Mouse (Mus musculus): ENCODE results near the gene Cabp7. TPM values are rescaled to one million over a fixed set of nuclear protein-coding genes. Genes with fewer than 3 reads are reported as not detected.

Gene Cabp7
- polyA plus RNA-seq, 1 experiment from 2014 or later, result 0.79 TPM

DNA sequence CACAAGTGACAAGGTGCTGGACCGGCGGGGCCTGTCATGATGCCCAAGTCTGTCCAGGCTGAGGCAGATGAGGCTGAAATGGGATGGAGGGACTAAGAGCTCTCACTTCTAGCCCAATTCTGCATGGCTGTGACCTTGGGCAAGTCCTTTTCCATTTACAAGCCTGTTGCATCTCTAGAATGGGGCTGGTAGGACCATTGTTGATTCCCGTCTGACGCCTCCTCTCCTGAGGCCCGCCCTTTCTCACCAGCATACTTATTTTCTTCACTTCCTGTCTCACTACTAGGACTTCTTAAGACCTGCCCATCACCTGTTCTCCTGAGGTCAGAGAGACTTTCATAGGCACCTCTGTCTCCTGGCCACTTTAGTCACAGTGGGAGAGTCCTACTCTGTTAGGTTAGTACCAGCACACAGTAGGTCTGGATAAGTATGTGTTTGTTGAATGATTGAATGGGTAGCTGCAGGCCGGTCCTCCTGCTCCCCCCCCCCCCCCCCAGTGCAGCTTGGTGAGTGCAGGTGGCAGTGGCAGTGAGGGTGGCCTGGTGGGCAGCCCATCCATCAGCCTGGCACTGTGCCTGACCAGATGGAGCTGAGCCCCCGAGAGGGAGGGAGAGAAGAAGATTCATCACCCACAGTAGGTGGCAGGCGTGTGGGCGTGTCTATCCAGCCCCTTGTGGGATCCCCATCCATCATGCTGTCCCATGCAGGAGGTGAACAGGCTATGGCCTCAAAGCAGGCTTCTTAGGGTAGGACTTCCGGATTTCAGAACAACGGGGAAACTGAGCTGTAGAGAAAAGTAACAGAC is 10.6 kb upstream of the Cabp7 start:
- Histone ChIP-seq H3K27ac (ENCODE audit: low read depth, low read length) (no peak overlapping the region), H3K4me1 (replicated peaks; ENCODE audit: control insufficient read depth, insufficient read depth, low read length) (peaks cover 10% of the 10 kb centered on the region), H3K27me3 (ENCODE audit: control insufficient read depth, insufficient read depth, low read length) (no peaks in the 10 kb centered on the region), H3K9me3 (ENCODE audit: control insufficient read depth, low read length) (peaks cover 4% of the 10 kb centered on the region; the same call in 1 of the 2 replicates), H3K9ac (ENCODE audit: low read length) (no peak overlapping the region), H3K4me3 (ENCODE audit: low read depth, low read length) (no peak overlapping the region), H3K36me3 (ENCODE audit: control insufficient read depth, insufficient read depth, low read length) (no peaks in the 10 kb centered on the region), H3K4me2 (ENCODE audit: low read depth, low read length, severe bottlenecking) (no peak overlapping the region)
- ATAC-seq (replicated peaks; ENCODE audit: low FRiP score) (no peak), DNase-seq (ENCODE audit: low spot score) (no peak)
- WGBS, result 81% methylated on average over 11 of the region's 11 CpGs

DNA sequence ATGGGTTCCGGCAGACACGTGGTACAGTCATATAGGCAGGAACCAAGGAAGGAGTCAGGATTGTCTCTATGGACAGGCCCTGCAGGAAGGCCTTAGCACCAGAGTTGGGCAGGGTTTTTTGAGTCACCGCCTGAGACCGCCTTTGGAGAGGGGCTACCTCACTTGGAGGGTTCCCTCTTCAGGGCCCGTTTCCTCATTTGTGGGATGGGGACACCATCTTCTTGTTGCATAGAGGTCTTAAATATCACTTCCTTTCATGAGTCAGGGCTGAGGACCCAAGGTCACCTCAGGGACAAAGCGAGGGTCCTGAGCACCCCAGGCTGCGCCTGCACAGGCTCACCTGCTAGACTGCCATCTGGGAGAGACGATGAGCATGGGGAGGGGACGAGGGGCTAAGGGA is 9.9 kb upstream of the Cabp7 start:
- ATAC-seq (replicated peaks; ENCODE audit: low FRiP score) (no peak), DNase-seq (ENCODE audit: low spot score) (no peak)
- Histone ChIP-seq H3K4me2 (ENCODE audit: low read depth, low read length, severe bottlenecking) (no peak overlapping the region), H3K27me3 (ENCODE audit: control insufficient read depth, insufficient read depth, low read length) (no peaks in the 10 kb centered on the region), H3K4me1 (replicated peaks; ENCODE audit: control insufficient read depth, insufficient read depth, low read length) (peaks cover 8% of the 10 kb centered on the region), H3K27ac (ENCODE audit: low read depth, low read length) (no peak overlapping the region), H3K9ac (ENCODE audit: low read length) (no peak overlapping the region), H3K4me3 (ENCODE audit: low read depth, low read length) (no peak overlapping the region), H3K36me3 (ENCODE audit: control insufficient read depth, insufficient read depth, low read length) (no peaks in the 10 kb centered on the region), H3K9me3 (ENCODE audit: control insufficient read depth, low read length) (peaks cover 4% of the 10 kb centered on the region; the same call in 1 of the 2 replicates)
- WGBS, result 86% methylated on average over 9 of the region's 9 CpGs

DNA sequence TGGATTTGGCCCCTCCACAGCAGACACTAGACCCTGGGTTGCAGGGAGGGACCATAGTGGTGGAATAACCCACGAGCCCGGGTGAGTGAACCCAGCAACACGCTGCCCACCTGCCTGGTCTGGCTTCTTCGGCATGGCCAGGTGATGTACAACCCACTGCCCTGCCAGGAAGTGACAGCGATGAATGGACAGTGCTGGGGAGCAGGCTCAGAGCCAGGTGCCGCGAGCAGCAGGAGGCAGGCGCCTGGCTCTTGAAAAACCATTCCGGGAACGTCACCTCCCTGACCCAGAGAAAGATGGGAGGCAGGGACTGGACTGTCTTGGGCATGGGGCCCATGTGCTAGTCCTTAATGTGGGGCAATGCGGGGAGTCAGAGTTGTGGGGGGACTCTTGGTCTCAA is 8.3 kb upstream of the Cabp7 start:
- peaks cover 4% of the 10 kb centered on the region; the same call in 1 of the 2 replicates for H3K9me3 ChIP-seq (ENCODE audit: control insufficient read depth, low read length)
- no peak overlapping the region for H3K9ac ChIP-seq (ENCODE audit: low read length)
- H3K27ac ChIP-seq (ENCODE audit: low read depth, low read length), result no peak overlapping the region
- WGBS, result 80% methylated on average over 11 of the region's 11 CpGs
- H3K4me3 ChIP-seq (ENCODE audit: low read depth, low read length), result no peak overlapping the region
- ATAC-seq (replicated peaks; ENCODE audit: low FRiP score), result no peak
- H3K27me3 ChIP-seq (ENCODE audit: control insufficient read depth, insufficient read depth, low read length), result peaks cover 6% of the 10 kb centered on the region
- H3K36me3 ChIP-seq (ENCODE audit: control insufficient read depth, insufficient read depth, low read length), result no peaks in the 10 kb centered on the region
- DNase-seq (ENCODE audit: low spot score), result no peak
- no peak overlapping the region for H3K4me2 ChIP-seq (ENCODE audit: low read depth, low read length, severe bottlenecking)
- H3K4me1 ChIP-seq (replicated peaks; ENCODE audit: control insufficient read depth, insufficient read depth, low read length), result peaks cover 8% of the 10 kb centered on the region

DNA sequence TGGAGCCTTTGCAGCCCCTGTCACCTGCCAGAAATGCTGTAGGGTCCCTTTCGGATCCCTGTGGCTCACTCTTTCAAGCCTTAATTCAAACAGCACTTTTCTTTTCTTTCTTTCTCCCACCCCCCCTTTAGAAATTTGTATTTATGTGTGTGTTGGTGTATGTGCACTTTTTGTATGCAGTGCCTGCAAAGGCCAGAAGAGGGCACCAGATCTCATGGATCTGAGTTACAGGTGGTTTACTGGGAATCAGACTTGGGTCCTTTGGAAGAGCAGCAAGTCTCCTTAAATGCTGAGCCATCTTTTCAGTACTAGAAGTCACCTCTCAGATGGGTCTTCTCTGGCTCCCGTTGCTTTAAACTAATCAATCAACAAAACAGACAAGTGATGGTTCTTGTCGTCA is 7.5 kb upstream of the Cabp7 start:
- H3K4me1 ChIP-seq (replicated peaks; ENCODE audit: control insufficient read depth, insufficient read depth, low read length), result peaks cover 8% of the 10 kb centered on the region
- 94% methylated on average over 3 of the region's 3 CpGs for WGBS
- no peak overlapping the region for H3K4me2 ChIP-seq (ENCODE audit: low read depth, low read length, severe bottlenecking)
- H3K4me3 ChIP-seq (ENCODE audit: low read depth, low read length), result no peak overlapping the region
- H3K9me3 ChIP-seq (ENCODE audit: control insufficient read depth, low read length), result peaks cover 4% of the 10 kb centered on the region; the same call in 1 of the 2 replicates
- H3K9ac ChIP-seq (ENCODE audit: low read length), result no peak overlapping the region
- peaks cover 14% of the 10 kb centered on the region for H3K27me3 ChIP-seq (ENCODE audit: control insufficient read depth, insufficient read depth, low read length)
- DNase-seq (ENCODE audit: low spot score), result no peak
- H3K27ac ChIP-seq (ENCODE audit: low read depth, low read length), result no peak overlapping the region
- no peaks in the 10 kb centered on the region for H3K36me3 ChIP-seq (ENCODE audit: control insufficient read depth, insufficient read depth, low read length)
- ATAC-seq (replicated peaks; ENCODE audit: low FRiP score), result no peak

DNA sequence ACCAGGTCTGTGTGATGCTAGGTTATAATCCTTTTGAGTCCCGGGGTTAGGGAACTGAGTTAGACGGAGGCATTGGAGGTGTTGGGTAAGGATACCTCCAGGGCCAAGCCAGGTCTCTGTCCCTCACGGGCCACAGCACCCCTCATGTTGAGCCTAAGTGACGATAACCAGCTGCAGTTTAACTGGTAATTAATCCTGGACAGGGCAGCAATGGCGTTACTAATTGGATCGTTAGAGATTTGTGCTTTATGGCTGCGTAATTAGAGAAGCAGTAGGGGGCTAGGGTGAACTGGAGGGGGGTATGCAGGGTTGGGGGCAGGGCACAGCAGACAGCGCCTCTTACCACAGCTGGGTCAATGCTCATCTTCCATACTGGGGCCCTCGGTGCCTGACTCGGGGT is 6.3 kb upstream of the Cabp7 start:
- no peak overlapping the region for H3K4me3 ChIP-seq (ENCODE audit: low read depth, low read length)
- peaks cover 26% of the 10 kb centered on the region for H3K27me3 ChIP-seq (ENCODE audit: control insufficient read depth, insufficient read depth, low read length)
- no peak overlapping the region for H3K27ac ChIP-seq (ENCODE audit: low read depth, low read length)
- DNase-seq (ENCODE audit: low spot score), result no peak
- peaks cover 4% of the 10 kb centered on the region; the same call in 1 of the 2 replicates for H3K9me3 ChIP-seq (ENCODE audit: control insufficient read depth, low read length)
- peaks cover 8% of the 10 kb centered on the region for H3K4me1 ChIP-seq (replicated peaks; ENCODE audit: control insufficient read depth, insufficient read depth, low read length)
- H3K9ac ChIP-seq (ENCODE audit: low read length), result no peak overlapping the region
- WGBS, result 20% methylated on average over 10 of the region's 10 CpGs
- H3K36me3 ChIP-seq (ENCODE audit: control insufficient read depth, insufficient read depth, low read length), result no peaks in the 10 kb centered on the region
- no peak overlapping the region for H3K4me2 ChIP-seq (ENCODE audit: low read depth, low read length, severe bottlenecking)
- no peak; the same call in 1 of the 2 replicates for ATAC-seq (replicated peaks; ENCODE audit: low FRiP score)

DNA sequence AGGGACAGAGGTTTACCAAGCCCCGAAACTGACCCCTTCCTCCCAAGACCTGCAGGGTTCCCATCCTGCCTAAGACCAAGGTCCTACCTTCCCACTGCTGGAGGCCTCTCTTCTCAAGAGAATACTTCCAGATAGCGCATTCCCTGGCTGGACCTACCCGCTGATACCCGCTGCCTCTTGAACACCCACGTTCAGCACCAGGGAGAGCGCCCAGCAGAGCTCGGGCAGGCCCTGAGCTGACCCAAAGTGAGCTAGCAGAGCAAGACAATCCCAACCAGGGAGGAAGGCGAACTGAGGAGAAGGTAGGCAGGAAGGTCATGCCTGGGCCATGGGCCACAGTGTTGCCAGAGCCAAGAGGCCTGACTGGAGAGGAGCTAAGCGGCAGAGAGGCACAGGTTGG is 3.7 kb upstream of the Cabp7 start:
- Histone ChIP-seq H3K27me3 (ENCODE audit: control insufficient read depth, insufficient read depth, low read length) (peaks cover 51% of the 10 kb centered on the region), H3K4me3 (ENCODE audit: low read depth, low read length) (no peak overlapping the region), H3K9ac (ENCODE audit: low read length) (no peak overlapping the region), H3K36me3 (ENCODE audit: control insufficient read depth, insufficient read depth, low read length) (no peaks in the 10 kb centered on the region), H3K9me3 (ENCODE audit: control insufficient read depth, low read length) (peaks cover 4% of the 10 kb centered on the region; the same call in 1 of the 2 replicates), H3K27ac (ENCODE audit: low read depth, low read length) (no peak overlapping the region), H3K4me2 (ENCODE audit: low read depth, low read length, severe bottlenecking) (no peak overlapping the region), H3K4me1 (replicated peaks; ENCODE audit: control insufficient read depth, insufficient read depth, low read length) (peaks cover 19% of the 10 kb centered on the region)
- WGBS, result 4% methylated on average over 9 of the region's 9 CpGs
- DNase-seq (ENCODE audit: low spot score) (peak; percentile 81), ATAC-seq (replicated peaks; ENCODE audit: low FRiP score) (0 out of 2 replicates have a peak, but pooled peaks have one; percentile 7)

DNA sequence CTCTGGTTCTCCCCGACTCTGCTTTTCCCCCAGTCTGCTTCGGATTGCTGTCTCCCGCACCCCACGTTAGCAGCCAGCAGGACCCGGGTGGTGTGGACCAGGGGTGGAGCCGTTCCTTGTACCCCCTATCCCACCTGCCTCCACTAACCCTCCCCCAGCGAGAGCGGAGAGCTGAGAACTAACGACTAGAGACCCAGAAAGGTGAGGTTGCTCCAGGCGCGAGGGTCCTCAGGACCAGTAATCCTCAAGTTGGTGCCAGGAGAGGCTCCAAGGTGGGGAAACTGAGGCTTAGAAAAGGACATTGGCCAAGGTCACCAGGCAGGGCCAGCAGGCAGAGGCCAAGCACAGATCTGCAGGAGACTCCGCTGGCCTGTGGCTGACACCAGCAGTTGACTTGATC is 707 bp upstream of the Cabp7 start:
- H3K4me3 ChIP-seq (ENCODE audit: low read depth, low read length), result peak overlapping the region; percentile 52
- ATAC-seq (replicated peaks; ENCODE audit: low FRiP score) (no peak), DNase-seq (ENCODE audit: low spot score) (no peak)
- no peaks in the 10 kb centered on the region for H3K9me3 ChIP-seq (ENCODE audit: control insufficient read depth, low read length)
- peaks cover 12% of the 10 kb centered on the region for H3K4me1 ChIP-seq (replicated peaks; ENCODE audit: control insufficient read depth, insufficient read depth, low read length)
- H3K36me3 ChIP-seq (ENCODE audit: control insufficient read depth, insufficient read depth, low read length), result no peaks in the 10 kb centered on the region
- H3K27me3 ChIP-seq (ENCODE audit: control insufficient read depth, insufficient read depth, low read length), result peaks cover 63% of the 10 kb centered on the region
- no peak overlapping the region; the same call in 1 of the 2 replicates for H3K9ac ChIP-seq (ENCODE audit: low read length)
- no peak overlapping the region for H3K27ac ChIP-seq (ENCODE audit: low read depth, low read length)
- H3K4me2 ChIP-seq (ENCODE audit: low read depth, low read length, severe bottlenecking), result peak overlapping the region; percentile 91
- WGBS, result under 1% methylated on average over 11 of the region's 12 CpGs

DNA sequence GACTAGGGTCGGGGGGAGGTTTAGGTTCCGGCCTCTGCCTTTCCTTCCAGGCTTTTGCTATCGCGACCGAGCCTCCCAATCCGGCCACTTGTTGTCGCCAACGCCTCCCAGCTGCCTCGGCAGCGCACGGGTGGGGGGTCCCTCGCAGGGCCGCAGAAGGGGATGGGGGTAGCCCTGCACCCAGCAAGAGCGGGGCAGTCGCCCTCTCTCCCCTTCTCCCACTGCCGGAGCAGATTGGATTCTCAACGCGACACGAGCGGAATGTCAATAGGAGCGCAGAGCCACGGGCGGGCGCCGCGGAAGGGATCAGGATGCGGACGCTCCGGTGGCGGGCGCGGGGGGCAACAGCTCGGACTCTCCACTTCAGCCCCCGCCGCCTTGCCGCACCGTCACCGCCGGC is 609 bp downstream of the Cabp7 start:
- 0 out of 2 replicates have a peak, but pooled peaks have one; percentile 37 for ATAC-seq (replicated peaks; ENCODE audit: low FRiP score)

More for the DNA sequence above, 609 bp downstream of the Cabp7 start:
- Histone ChIP-seq H3K27ac (ENCODE audit: low read depth, low read length) (no peak overlapping the region), H3K36me3 (ENCODE audit: control insufficient read depth, insufficient read depth, low read length) (no peaks in the 10 kb centered on the region), H3K4me1 (replicated peaks; ENCODE audit: control insufficient read depth, insufficient read depth, low read length) (peaks cover 12% of the 10 kb centered on the region), H3K27me3 (ENCODE audit: control insufficient read depth, insufficient read depth, low read length) (peaks cover 63% of the 10 kb centered on the region), H3K9ac (ENCODE audit: low read length) (peak overlapping the region; percentile 47; the same call in 1 of the 2 replicates), H3K4me3 (ENCODE audit: low read depth, low read length) (peak overlapping the region; percentile 52), H3K9me3 (ENCODE audit: control insufficient read depth, low read length) (no peaks in the 10 kb centered on the region), H3K4me2 (ENCODE audit: low read depth, low read length, severe bottlenecking) (peak overlapping the region; percentile 91)
- under 1% methylated on average over 35 of the region's 39 CpGs for WGBS
- peak; percentile 69 for DNase-seq (ENCODE audit: low spot score)
